Mouse (Mus musculus) Muller cell, postnatal 12 days (primary cell): ENCODE results near the gene Pttg1ip.

Experiments
- DNase-seq: peaks from one replicate; pipeline ENCODE4 v3.0.0-alpha.2; 2015; ENCODE audit errors: inconsistent ontology term

Pttg1ip gene

DNA sequence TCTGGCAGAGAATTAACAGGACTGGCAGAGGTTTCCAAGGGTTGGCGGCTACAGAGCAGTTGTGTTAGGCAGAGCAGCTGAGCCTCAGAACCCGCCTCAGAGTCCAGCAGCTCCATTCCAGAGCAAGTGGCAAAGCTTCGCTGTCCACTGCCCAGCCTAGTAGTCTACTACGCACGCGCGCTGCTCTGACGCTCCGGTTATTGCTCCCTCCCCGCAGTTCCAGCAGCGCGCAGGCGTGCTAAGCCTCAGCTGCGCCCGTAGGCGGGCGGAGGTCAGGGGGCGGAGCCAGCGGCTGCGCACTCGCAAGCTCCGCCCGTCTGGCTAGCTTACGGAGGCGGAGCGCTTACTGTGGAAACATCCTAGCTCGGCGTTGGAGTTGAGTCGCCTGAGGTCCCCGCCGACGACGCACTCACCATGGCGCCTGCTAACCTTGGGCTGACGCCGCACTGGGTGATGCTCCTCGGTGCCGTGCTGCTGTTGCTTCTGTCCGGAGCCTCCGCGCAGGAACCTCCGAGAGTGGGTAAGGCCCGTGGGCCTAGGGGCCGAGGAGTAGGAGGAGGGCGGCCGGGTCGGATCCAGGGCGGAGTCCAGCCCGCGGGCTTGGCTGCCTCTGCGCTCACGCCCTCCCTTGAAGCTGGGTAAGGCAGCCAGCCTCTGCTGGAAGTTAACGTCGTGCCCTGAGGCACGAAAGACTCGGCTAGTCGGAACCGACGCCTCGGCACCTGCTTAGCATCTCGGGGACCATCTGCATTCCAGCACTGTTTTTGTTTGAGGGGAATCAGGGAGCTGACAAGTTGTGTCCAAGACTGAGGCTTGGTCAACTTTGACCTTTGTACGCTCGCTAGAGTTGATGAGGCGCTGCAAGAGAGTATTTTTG lies at the start of gene Pttg1ip:
Gene Pttg1ip, plus strand, starts transcription at position 313 of the 877 bp plus-strand sequence.
- peak; percentile 98 for DNase-seq

DNA sequence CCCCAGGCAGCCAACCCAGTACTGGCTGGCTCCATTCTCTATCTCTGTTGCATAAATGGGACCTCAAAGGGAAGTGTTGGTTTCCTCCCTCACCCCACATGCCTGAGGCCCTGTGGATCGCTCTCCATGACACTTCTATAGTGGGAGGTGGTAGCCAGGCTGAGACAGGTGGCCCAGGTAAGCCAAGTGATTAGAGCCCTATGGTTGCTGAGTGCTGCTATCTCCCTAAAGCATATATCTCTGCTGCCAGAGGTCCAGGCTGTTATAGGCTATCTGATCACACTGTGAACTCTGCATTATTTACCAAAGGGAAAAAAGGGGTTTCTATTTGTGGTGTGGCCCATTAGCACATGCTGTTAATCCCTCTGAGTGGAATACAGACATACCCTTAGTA lies 49.5 kb upstream of the Pttg1ip start:
- DNase-seq = no peak

DNA sequence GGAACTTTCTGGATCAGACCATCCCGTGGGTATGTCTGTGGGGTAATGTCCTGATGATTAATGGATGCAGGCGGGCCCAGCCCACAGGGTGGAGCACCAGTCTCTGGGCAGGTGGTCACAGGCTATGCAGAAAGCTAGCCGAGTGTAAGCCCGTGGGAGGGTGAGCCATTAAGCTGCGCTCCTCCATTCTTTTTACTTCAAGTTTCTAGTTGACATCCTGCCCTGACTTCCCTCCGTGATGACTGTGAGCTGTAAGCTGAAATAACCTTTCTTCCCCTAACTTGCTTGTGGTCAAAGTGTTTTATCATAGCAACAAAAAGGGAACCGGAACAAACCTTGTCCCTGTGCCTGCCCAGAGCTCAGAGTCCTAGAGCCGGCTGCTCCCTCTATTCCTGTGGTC lies 44.8 kb upstream of the Pttg1ip start:
- DNase-seq = no peak

DNA sequence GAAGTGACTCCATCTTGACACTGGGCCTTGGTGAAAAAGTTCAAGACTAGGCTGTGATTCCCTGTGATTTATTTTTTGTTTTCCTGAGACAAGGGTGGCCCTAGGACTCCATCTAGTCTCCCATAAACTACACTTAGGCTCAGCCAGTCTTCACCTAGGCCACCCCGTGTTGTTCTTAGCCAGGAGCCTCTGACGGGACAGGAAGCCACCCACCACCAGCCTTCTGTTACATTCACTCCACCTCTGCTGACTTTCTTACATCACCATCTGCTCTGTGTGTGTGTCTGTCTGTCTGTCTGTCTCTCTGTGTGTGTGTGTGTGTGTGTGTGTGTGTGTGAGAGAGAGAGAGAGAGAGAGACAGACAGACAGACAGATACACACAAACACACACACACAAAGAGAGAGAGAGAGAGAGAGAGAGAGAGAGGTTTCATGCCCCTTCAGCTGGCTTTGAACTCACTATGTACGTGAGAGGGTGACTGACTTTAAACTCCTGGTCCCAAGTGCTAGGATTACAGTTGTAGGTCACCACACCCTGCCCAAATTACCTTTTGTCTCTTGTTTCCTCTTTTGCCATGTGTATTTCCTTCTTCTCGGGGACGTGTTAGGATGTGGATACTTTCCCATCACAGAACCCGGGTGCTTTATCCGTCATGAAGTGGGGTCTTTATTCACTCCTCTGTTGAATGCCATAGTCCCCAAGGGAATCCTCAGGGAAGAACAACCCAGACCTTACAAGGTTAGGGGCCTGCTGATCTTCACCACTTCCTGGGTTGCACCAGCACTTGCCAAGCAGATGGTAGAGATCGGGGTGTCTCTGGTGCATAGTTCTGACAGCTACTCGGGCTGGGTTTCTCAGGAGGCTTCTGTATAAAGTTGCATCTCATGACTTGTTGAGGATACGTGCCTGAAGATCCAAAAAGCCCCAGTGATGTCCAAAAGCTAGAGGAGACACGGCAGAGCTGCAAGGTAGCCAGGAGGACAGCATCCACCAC lies 44.0 kb upstream of the Pttg1ip start:
- no peak for DNase-seq

DNA sequence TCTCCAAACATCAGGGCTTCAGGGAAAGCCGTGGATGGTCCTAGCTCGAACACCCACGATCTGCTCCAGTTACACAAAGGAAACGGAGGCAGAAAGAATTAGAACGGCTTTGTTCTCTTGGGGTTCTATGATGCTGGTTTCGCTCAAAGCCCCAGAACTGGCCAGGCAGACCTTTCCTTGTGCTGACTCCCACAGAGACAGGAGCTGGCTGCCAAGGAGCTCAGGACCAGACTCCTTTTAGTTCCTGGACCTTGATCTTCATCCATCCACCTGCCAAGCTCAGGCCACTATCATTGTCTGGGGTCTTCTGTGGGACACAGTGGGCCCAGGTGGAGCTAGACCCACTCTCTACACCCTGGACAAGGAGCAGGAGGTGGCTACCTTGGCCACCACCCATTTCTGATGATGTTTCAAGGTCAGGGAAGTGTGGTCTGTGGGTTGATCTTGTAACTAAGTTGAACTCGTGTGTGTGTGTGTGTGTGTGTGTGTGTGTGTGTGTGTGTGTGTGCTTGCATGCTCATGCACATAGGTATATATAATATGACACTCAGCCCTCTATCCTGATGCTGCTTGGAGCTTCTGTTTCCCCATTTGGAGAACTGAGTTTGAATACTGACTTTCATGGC lies 42.1 kb upstream of the Pttg1ip start:
- no peak for DNase-seq

DNA sequence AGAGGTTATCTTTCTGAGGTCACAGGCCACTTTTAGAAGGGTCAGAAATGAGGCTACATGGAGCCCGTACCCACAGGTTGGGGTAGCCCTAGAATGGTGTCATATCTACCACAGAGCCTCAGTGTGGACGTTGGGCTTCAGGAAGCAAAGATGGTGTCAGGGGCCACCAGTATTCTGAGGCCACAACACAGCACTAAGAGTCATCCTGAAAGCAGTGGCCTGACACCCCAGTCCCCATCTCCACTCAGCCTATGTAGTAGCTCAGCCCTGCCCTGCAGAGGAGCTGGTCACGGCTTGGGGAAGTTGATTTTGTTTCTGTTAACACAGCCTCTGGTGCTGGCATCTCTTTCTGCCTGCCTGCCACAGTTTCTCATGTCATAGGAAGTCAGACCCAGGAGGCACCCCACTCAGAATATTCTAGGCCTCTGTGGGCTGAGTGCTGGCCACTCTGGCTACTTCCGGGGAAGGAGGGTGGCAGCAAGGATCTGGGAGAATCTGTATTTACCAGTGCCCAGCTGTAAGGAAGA lies 40.9 kb upstream of the Pttg1ip start:
- no peak for DNase-seq

DNA sequence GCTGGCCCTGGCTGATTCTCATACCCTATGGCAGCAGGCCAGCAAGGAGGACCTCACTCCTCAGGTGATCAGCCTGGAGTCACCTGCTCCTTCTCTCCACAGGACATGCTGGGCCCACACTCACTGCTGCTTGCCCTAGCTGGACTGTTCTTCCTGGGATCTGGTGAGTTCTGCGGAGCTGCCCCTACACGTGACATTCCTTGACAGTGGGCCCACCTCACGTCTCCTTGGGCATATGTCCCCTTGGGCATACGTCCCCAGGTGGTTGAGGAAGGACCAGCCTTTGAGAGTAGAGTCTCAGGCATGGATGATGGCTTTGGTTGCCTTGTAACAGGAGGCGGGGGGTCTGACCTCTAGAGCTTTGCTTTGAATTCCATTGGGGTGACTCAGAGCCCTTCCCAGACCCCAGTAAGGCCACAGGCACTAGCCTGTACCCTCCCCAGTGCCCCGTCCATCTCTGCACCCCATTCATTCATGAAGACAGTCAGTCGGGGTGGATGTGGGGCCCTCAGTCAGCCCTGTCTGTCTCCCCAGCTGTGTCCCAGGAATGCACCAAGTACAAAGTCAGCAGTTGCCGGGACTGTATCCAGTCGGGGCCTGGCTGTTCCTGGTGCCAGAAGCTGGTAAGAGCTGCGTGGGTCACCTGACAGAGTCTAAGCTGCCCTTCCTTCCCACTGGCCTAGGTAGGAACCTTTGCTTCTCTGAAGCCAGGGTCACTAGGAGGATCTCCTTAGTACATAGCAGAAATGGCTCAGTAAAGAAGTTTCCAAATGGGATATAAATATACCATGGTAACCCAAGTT lies 39.5 kb upstream of the Pttg1ip start:
- DNase-seq = peak; percentile 29

DNA sequence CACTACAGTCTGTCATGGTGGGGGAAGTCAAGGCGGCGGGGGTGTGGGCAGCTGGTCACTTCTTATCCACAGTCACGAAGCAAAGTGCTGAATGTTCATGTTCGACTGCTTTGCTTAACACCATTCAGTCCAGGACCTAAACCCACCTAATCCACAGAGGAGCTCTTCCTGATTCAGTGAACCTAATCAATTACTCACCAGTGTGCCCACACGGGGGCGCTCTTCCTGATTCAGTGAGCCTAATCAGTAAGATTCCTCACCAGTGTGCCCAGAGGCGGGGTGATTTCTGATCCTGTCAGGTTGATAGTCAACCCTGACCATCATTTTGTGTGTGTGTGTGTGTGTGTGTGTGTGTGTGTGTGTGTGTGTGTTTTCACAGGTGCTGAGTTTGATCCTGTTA lies 38.3 kb upstream of the Pttg1ip start:
- DNase-seq = no peak

DNA sequence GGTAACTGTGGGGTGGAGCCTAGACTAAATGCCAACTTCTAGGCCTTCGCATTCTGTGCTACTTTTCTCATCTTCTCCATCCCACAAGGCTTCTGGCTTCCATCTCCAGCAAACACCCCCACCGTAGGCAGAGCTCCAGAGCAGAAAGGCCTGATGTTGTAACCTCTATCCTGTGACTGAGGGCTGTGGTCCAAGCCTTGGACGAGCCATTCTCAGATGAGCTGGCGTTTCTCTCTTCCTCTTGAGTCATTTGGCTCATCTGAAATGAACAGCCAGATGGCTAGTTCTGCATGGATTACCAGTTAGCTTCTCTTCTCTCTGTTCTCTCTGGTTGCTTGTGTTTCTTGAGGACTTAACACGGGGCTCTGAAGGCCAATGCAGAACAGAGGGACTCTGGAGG lies 36.6 kb upstream of the Pttg1ip start:
- peak; percentile 79 for DNase-seq

DNA sequence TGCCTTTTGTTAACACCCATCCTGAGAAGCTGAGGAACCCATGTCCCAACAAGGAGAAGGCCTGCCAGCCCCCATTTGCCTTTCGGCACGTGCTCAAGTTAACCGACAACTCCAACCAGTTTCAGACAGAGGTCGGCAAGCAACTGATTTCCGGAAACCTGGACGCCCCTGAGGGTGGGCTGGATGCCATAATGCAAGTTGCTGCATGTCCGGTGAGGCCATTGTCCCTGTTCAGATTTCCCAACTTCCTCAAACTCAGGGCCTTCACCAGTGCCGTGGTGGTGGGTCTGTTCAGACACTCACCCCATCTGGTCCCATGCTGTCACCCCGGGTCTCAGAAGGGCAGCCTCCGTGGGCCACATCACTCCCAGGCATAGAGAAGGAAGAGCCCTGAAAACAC lies 32.9 kb upstream of the Pttg1ip start:
- DNase-seq = no peak

DNA sequence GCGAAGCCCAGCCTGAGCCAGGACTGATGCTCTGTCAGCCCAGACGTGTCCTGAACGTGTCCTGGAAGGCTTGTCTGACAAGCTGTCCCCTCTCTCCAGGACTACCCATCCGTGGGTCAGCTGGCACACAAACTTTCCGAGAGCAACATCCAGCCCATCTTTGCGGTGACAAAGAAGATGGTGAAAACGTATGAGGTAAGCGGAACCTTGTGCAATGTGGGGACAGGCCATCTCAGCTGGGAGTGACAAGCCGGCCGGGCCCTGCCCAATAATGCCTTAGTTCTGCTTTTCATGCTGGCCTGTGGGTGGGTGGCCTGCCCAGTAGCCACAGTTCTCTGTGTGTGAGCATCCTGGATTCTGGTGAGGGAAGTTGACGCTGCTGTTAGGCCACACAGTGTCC lies 30.6 kb upstream of the Pttg1ip start:
- DNase-seq = no peak

DNA sequence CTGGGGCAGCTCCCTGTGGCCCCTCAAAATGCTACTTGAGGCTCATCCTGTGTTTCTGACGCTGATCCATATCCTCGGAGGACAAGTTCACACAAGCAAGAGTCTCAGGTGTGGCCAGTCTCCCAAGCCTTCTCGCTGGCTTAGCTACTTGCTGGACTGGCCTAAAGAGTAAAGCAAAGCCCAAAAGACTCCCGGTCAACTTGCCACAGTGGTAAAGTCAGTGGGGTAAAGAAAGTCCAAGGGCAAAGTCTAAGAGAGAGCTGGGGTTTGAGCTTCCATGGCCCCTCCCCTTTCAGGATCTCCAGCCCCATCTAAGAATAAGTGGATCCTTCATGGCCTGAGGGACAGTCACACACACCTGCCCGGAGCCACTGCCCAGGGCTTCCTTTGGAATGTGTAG lies 29.4 kb upstream of the Pttg1ip start:
- DNase-seq = no peak

DNA sequence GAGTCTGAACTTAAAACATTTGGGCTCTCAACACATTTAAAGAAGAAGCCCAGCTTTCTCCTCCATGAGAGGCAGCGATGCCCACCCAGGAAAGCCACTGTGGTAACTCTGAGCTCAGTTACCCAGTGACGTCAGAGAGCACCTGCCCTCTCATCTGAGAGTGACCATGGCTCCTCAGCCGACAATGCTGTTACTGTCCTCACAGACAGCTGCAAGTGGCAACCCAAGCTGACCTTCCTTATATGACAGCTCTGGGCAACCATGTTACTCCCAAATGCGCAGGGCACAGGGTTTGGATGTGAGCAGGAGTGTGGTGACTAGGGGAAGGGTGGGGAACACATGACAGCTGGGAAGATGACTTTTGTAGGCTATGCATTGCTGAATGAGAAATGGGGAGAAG lies 28.2 kb upstream of the Pttg1ip start:
- no peak for DNase-seq

DNA sequence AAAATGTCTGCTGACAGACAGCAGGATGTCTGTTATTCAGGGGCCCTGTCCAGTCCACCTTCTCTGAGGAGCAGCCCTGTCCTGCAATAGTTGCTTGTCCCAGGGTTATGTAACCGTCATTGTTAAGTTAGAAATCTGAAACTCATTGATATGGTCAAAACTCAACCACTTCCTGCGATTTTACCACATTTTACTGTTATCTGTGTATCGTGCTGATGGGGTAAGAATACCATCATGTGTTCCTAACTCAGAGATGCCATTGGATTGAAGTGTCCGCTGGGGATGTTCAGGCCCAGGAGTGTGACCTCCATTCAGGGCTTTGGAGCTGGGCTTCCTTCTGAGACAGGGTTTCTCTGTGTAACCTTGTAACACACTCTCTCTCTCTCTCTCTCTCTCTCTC lies 26.6 kb upstream of the Pttg1ip start:
- DNase-seq = no peak

DNA sequence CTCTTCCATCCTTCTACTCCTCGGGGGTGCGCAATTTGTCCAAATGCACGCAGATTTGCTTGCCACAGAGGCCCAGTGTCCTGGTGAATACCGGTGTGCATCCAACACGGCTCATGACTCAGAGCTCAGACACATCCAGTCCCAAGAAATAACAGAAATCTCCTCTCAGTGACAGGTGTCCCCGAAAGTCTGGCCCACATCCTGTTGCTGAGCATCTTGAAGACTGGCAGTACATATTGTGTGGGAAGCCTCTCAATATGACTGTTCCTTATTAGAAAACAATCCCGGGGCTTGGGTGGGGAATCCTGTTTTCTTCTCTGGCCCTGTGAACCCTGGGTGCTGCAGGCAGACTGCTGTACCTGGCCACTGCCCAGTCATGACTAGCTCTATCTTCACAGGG lies 24.9 kb upstream of the Pttg1ip start:
- no peak for DNase-seq

DNA sequence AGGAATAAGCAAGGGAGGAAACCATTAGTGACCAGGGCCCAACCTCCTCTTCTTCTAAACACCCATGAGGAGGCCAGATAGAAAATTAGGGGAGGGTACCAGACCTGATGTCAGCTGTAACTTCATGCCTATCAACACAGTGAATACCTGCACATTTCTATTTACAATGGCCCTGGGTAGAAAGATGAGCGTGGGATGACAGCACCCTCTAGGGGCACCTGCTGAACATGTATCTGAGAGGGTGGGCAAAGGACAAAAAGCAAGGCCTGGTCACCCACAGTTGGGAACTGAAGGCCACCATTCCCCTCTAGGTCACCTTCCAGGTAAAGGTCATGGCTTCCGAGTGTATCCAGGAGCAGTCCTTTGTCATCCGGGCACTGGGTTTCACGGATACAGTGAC lies 23.9 kb upstream of the Pttg1ip start:
- DNase-seq = no peak

DNA sequence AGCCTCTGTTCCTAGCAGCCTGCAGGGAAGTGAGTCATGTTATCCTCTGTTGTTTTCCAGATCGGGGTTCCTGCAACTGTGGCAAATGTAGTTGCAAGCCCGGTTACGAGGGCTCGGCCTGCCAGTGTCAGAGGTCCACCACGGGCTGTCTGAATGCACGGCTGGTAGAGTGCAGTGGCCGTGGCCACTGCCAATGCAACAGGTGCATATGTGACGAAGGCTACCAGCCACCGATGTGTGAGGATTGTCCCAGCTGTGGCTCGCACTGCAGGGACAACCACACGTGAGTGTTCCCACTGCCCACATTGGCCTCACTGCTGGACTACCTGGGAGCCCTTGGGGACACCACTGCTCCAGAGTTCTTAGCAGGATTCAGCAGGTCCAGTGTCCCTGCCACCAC lies 21.4 kb upstream of the Pttg1ip start:
- DNase-seq = no peak

DNA sequence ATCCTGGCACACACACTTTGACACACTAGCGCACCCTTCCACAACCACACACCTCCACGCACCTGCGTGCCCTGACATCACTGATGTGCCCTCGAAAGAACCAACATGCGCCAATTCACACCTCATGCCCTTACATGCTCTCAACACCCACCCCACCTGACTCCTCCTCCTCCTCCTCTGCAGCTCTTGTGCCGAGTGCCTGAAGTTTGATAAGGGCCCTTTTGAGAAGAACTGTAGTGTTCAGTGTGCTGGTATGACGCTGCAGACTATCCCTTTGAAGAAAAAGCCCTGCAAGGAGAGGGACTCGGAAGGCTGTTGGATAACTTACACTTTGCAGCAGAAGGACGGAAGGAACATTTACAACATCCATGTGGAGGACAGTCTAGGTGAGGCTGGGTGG lies 20.7 kb upstream of the Pttg1ip start:
- no peak for DNase-seq

DNA sequence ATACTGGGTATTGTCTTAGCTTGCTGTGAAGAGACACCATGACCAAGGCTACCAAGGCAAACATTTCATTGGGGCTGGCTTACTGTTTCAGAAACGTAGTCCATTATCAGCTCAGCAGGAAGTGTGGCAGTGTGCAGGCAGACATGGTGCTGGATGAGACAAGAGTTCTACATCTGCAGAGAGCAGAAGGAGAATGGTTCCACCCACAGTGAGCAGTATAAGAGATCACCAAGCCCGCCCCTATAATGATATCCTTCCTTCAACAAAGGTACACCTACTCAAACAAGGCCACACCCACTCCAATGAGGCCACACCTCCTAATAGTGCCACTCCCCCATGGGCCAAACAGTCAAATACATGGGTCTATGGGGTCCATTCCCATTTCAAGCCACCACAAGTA lies 20.0 kb upstream of the Pttg1ip start:
- DNase-seq = no peak

DNA sequence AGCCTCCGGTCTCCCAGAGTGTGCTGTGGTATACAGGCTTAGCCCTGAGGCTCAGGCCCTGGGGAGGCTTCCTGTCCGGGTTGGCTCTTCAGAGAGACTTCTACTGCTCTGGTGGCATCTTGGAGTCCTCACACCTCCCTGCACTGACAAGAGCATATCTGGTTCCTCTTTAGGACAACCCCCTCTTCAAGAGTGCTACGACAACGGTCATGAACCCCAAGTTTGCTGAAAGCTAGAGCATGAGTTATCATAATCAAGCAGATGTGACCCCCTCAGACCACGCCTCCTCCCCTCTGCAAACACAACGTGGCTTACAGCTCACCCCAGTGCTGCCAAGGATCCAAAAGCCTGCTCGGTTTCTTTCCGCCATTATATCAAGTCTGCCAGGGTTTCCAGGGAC lies 16.5 kb upstream of the Pttg1ip start:
- no peak for DNase-seq

DNA sequence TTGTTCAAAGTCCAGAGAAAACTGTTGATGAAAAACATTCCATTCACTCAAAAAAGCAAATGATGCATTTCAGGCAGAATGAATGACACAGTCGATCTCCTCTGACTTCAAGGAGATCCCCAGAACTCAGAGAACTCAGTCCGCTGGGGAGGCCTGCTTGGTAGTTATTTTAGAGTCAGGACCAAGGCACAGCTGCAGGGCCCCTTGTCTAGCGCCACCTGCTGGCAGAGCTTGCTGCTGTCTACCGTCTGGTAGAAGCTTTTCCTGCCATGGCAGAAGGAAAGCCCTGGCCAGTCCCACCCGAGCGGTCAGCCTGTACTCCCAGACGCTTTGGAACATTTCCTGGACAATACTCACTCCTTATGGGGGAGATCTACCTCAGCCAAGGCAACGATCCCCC lies 14.9 kb upstream of the Pttg1ip start:
- no peak for DNase-seq
